ENCODE assay signal across 17 mouse cellular contexts in the genomic region with DNA sequence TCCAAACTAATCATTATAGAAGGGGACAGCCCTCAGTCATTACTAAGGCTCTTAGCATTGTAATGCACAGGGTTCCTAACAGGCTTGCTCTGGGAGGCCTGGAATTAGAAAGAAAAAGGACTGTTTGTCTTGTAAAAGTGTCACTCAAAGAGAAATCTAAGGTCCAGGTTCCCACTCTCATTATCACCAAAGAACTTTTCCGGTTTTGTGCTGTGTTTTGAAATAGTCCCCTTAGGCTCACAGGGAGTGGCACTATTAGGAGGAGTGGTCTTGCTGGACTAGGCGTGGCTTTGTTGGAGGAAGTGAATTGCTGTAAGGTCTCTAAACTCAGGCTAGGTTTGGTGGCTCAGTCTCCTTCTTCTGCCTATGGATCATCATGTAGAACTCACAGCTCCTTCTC.
"Had no signal": no experiment of that assay in that cellular context is flagged by ENCODE, and none has a peak within 500 bp of the region (broad histone marks: within the 10 kb centered on the region; RNA-seq: fewer than 3 reads in every experiment).

No protein-coding gene starts in this region.

- DNase-seq: lung, adult 2 months; lung, postnatal 14 days; lung, postnatal 36 days; right cerebral cortex, postnatal 14 days; thymus, adult 2 months; thymus, postnatal 25 days; thymus, postnatal 4 days had no signal

- H3K9me3 ChIP-seq: lung, embryonic 15.5 days; megakaryocyte, embryonic 14.5 days; midbrain, embryonic 13.5 days; midbrain, embryonic 15.5 days; neural tube, embryonic 12.5 days; stomach, embryonic 15.5 days had no signal

- H3K27me3 ChIP-seq: lung, embryonic 15.5 days; megakaryocyte, embryonic 14.5 days; midbrain, embryonic 13.5 days; midbrain, embryonic 15.5 days; neural tube, embryonic 12.5 days; stomach, embryonic 15.5 days had no signal

- ATAC-seq: lung, postnatal 0 days; midbrain, embryonic 13.5 days; midbrain, embryonic 15.5 days had no signal

- H3K4me2 ChIP-seq: lung, embryonic 15.5 days; midbrain, embryonic 11.5 days; midbrain, embryonic 13.5 days; midbrain, embryonic 15.5 days; neural tube, embryonic 12.5 days; stomach, embryonic 15.5 days had no signal

- H3K4me3 ChIP-seq: lung, embryonic 15.5 days; megakaryocyte, embryonic 14.5 days; midbrain, embryonic 13.5 days; midbrain, embryonic 15.5 days; neural tube, embryonic 12.5 days; stomach, embryonic 15.5 days had no signal

- H3K36me3 ChIP-seq: lung, embryonic 15.5 days; midbrain, embryonic 13.5 days; midbrain, embryonic 15.5 days; neural tube, embryonic 12.5 days; stomach, embryonic 15.5 days had no signal

- H3K9ac ChIP-seq: lung, embryonic 15.5 days; midbrain, embryonic 13.5 days; midbrain, embryonic 15.5 days; neural tube, embryonic 12.5 days; stomach, embryonic 15.5 days had no signal

- H3K27ac ChIP-seq: lung, embryonic 15.5 days; macrophage; midbrain, embryonic 13.5 days; midbrain, embryonic 15.5 days; neural tube, embryonic 12.5 days; stomach, embryonic 15.5 days; stomach, postnatal 0 days had no signal

- H3K4me1 ChIP-seq: lung, embryonic 15.5 days; megakaryocyte, embryonic 14.5 days; midbrain, embryonic 13.5 days; midbrain, embryonic 15.5 days; neural tube, embryonic 12.5 days; stomach, embryonic 15.5 days had no signal
